Mouse (Mus musculus) embryonic fibroblast, embryonic 13.5 days (primary cell): ENCODE results near the gene Dpyd.

Source experiments
- CTCF ChIP-seq: IDR thresholded peaks from 2 replicates; pipeline ENCODE4 v1.5.1; 2011; ENCODE audit warnings: mild to moderate bottlenecking, control low read depth, low read length, moderate library complexity, borderline replicate concordance; ENCODE audit not compliant: insufficient read depth
- POLR2A ChIP-seq: IDR thresholded peaks from 2 replicates; pipeline ENCODE4 v1.6.1; 2011; ENCODE audit warnings: low read depth, mild to moderate bottlenecking, control low read depth, low read length, moderate library complexity

DNA sequence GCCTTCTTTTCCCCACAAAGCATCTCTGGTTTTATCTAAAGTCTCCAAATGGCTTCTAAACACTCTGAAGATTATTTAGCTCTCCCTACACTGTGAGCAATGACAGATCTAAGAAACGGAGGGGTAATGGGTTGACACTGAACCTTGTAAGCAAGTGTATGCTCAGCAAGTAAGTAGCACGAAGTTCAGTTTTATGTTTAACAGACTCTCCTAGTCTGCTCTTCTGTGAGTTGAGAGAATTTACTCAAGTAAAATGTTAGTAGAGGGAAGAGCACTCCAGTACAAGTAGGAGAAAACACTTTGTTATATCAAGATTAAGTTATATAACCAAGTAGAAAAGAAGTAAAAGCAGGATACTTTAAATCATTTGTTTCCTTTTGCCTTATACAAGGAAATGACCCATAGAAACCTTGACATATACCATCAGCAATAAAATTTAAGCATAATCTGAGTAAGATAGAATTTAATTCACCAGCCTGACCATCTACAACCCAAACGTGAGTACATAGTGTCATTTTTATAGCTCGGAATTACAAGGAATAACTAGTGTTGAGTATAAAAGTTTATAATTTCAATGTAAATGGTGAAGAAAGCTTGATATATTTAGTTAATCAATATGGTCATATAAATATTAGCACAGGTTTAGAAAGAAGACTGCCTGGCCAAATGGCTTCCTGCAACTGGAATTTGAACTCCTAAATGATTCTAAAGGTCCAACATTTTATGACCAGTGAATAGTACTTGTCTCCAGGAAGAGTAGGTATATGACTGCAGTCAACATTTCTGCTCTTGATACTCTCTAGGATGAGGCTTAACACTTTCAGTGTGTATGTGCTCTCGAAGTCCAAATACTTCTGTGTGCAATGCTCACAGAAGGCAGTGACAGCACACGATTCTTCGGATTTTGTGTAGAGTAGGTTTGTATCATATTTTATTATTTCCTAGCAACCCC, 40.0 kb downstream of the Dpyd start:
- TF ChIP-seq POLR2A (no peak), CTCF (no peak)
